Mouse (Mus musculus): ENCODE data around the gene Rbl1. TPM values are rescaled to one million over a fixed set of nuclear protein-coding genes. Genes with fewer than 3 reads are reported as not detected.
"Not testable (repeated sequence)": the region's sequence is repeated elsewhere in the genome, so short reads cannot be mapped to it uniquely, and the experiment has no call there.

Rbl1 gene
- total and polyA plus RNA-seq, 3 experiments: 0.84 to 2.1 (median 2.0) TPM

- peak overlapping the region; percentile 82 for H3K27ac ChIP-seq
- 54% methylated on average over 6 of the region's 6 CpGs for WGBS
- H3K4me1 ChIP-seq (ENCODE audit: control insufficient read depth, insufficient read depth, low read length): no peaks in the 10 kb centered on the region; the same call in none of the 2 replicates
- peak; percentile 38 to 63 for DNase-seq
- no peaks in the 10 kb centered on the region for H3K27me3 ChIP-seq (ENCODE audit: control insufficient read depth, insufficient read depth, low read length)
- H3K36me3 ChIP-seq (ENCODE audit: control insufficient read depth, insufficient read depth, low read length): peaks cover 2% of the 10 kb centered on the region; the same call in 1 of the 2 replicates
- intact Hi-C loops (cut with DNase I): loop anchor here (5.0 kb wide), 2 partner anchors 64 to 76 kb away; partner anchors contain the start of genes Mroh8, Rpn2 and Samhd1
- peak overlapping the region; percentile 42 for H3K4me3 ChIP-seq
- peak overlapping the region; percentile 57; the same call in 1 of the 2 replicates for H3K9ac ChIP-seq (ENCODE audit: low read depth, low read length)
- H3K79me2 ChIP-seq (replicated peaks; ENCODE audit: control insufficient read depth, insufficient read depth, low read length): no peaks in the 10 kb centered on the region
- TF ChIP-seq EP300 (IDR thresholded peaks at IDR 0.05; ENCODE audit: insufficient read depth, low read depth, low read length): no peak
- TF ChIP-seq CTCF (IDR thresholded peaks at IDR 0.05): peak; percentile 24; the same call in 1 of the 2 replicates
- peak; percentile 66 for TF ChIP-seq POLR2A (IDR thresholded peaks at IDR 0.05; ENCODE audit: insufficient read depth, low read depth, low read length)
These were observed 3.1 kb downstream of the Rbl1 start for GRCm38 (mm10) chr2:157201081-157201830.

- H3K4me1 ChIP-seq (ENCODE audit: control insufficient read depth, insufficient read depth, low read length); H3K27me3 ChIP-seq (ENCODE audit: control insufficient read depth, insufficient read depth, low read length); H3K4me3 ChIP-seq; H3K9ac ChIP-seq (ENCODE audit: low read depth, low read length); H3K79me2 ChIP-seq (replicated peaks; ENCODE audit: control insufficient read depth, insufficient read depth, low read length); DNase-seq; intact Hi-C loops (cut with DNase I); H3K27ac ChIP-seq; H3K36me3 ChIP-seq (ENCODE audit: control insufficient read depth, insufficient read depth, low read length): not testable (repeated sequence)
- 96% methylated on average over 11 of the region's 11 CpGs for WGBS
These were observed 5.9 kb downstream of the Rbl1 start for GRCm38 (mm10) chr2:157198405-157198804.

- 96% methylated on average over 4 of the region's 4 CpGs for WGBS
- intact Hi-C loops (cut with DNase I): no loop called here
- Histone ChIP-seq H3K27me3 (ENCODE audit: control insufficient read depth, insufficient read depth, low read length) (no peaks in the 10 kb centered on the region), H3K9ac (ENCODE audit: low read depth, low read length) (no peak overlapping the region), H3K27ac (no peak overlapping the region), H3K4me1 (ENCODE audit: control insufficient read depth, insufficient read depth, low read length) (no peaks in the 10 kb centered on the region), H3K36me3 (ENCODE audit: control insufficient read depth, insufficient read depth, low read length) (no peaks in the 10 kb centered on the region), H3K4me3 (no peak overlapping the region), H3K79me2 (replicated peaks; ENCODE audit: control insufficient read depth, insufficient read depth, low read length) (no peaks in the 10 kb centered on the region)
- TF ChIP-seq EP300 (IDR thresholded peaks at IDR 0.05; ENCODE audit: insufficient read depth, low read depth, low read length): no peak
- DNase-seq: no peak
These were observed 13.7 kb downstream of the Rbl1 start for GRCm38 (mm10) chr2:157190651-157191050.

GRCm38 (mm10) chr2:157187223-157187622 lies 17.1 kb downstream of the Rbl1 start:
- H3K36me3 ChIP-seq (ENCODE audit: control insufficient read depth, insufficient read depth, low read length): no peaks in the 10 kb centered on the region
- no peak overlapping the region for H3K27ac ChIP-seq
- no peak for TF ChIP-seq EP300 (IDR thresholded peaks at IDR 0.05; ENCODE audit: insufficient read depth, low read depth, low read length)
- TF ChIP-seq CTCF (IDR thresholded peaks at IDR 0.05): no peak
- no peak for TF ChIP-seq POLR2A (IDR thresholded peaks at IDR 0.05; ENCODE audit: insufficient read depth, low read depth, low read length)
- WGBS: 68% methylated on average over 4 of the region's 4 CpGs
- intact Hi-C loops (cut with DNase I): no loop called here
- H3K79me2 ChIP-seq (replicated peaks; ENCODE audit: control insufficient read depth, insufficient read depth, low read length): no peaks in the 10 kb centered on the region
- H3K27me3 ChIP-seq (ENCODE audit: control insufficient read depth, insufficient read depth, low read length): no peaks in the 10 kb centered on the region
- no peak for DNase-seq
- no peak overlapping the region for H3K4me3 ChIP-seq
- no peaks in the 10 kb centered on the region for H3K4me1 ChIP-seq (ENCODE audit: control insufficient read depth, insufficient read depth, low read length)
- no peak overlapping the region for H3K9ac ChIP-seq (ENCODE audit: low read depth, low read length)

- Histone ChIP-seq H3K36me3 (ENCODE audit: control insufficient read depth, insufficient read depth, low read length) (no peaks in the 10 kb centered on the region), H3K27ac (no peak overlapping the region), H3K27me3 (ENCODE audit: control insufficient read depth, insufficient read depth, low read length) (no peaks in the 10 kb centered on the region), H3K79me2 (replicated peaks; ENCODE audit: control insufficient read depth, insufficient read depth, low read length) (no peaks in the 10 kb centered on the region), H3K4me3 (no peak overlapping the region), H3K4me1 (ENCODE audit: control insufficient read depth, insufficient read depth, low read length) (no peaks in the 10 kb centered on the region), H3K9ac (ENCODE audit: low read depth, low read length) (no peak overlapping the region)
- no peak for DNase-seq
- WGBS: 82% methylated on average over 5 of the region's 5 CpGs
- TF ChIP-seq EP300 (IDR thresholded peaks at IDR 0.05; ENCODE audit: insufficient read depth, low read depth, low read length) (no peak), POLR2A (IDR thresholded peaks at IDR 0.05; ENCODE audit: insufficient read depth, low read depth, low read length) (no peak), CTCF (IDR thresholded peaks at IDR 0.05) (no peak)
- intact Hi-C loops (cut with DNase I): no loop called here
These were observed 17.8 kb downstream of the Rbl1 start for GRCm38 (mm10) chr2:157186504-157186903.

GRCm38 (mm10) chr2:157185022-157185660 lies 19.2 kb downstream of the Rbl1 start:
- Histone ChIP-seq H3K4me3 (no peak overlapping the region), H3K79me2 (replicated peaks; ENCODE audit: control insufficient read depth, insufficient read depth, low read length) (no peaks in the 10 kb centered on the region), H3K4me1 (ENCODE audit: control insufficient read depth, insufficient read depth, low read length) (no peaks in the 10 kb centered on the region), H3K36me3 (ENCODE audit: control insufficient read depth, insufficient read depth, low read length) (no peaks in the 10 kb centered on the region), H3K9ac (ENCODE audit: low read depth, low read length) (no peak overlapping the region), H3K27me3 (ENCODE audit: control insufficient read depth, insufficient read depth, low read length) (no peaks in the 10 kb centered on the region), H3K27ac (no peak overlapping the region)
- no peak for DNase-seq
- intact Hi-C loops (cut with DNase I): no loop called here
- TF ChIP-seq EP300 (IDR thresholded peaks at IDR 0.05; ENCODE audit: insufficient read depth, low read depth, low read length) (no peak), POLR2A (IDR thresholded peaks at IDR 0.05; ENCODE audit: insufficient read depth, low read depth, low read length) (no peak), CTCF (IDR thresholded peaks at IDR 0.05) (no peak)
- WGBS: 64% methylated on average over 13 of the region's 13 CpGs
